Mouse (Mus musculus): Measurements from ENCODE around the gene Bdh1. TPM values are rescaled to one million over a fixed set of nuclear protein-coding genes. Genes with fewer than 3 reads are reported as not detected.
A peak's percentile ranks its signal among the peaks of the same experiment; 100 is the strongest.

Bdh1 gene
- polyA plus RNA-seq, 2 experiments from 2014 or later = 19.9 to 38.0 TPM

DNA sequence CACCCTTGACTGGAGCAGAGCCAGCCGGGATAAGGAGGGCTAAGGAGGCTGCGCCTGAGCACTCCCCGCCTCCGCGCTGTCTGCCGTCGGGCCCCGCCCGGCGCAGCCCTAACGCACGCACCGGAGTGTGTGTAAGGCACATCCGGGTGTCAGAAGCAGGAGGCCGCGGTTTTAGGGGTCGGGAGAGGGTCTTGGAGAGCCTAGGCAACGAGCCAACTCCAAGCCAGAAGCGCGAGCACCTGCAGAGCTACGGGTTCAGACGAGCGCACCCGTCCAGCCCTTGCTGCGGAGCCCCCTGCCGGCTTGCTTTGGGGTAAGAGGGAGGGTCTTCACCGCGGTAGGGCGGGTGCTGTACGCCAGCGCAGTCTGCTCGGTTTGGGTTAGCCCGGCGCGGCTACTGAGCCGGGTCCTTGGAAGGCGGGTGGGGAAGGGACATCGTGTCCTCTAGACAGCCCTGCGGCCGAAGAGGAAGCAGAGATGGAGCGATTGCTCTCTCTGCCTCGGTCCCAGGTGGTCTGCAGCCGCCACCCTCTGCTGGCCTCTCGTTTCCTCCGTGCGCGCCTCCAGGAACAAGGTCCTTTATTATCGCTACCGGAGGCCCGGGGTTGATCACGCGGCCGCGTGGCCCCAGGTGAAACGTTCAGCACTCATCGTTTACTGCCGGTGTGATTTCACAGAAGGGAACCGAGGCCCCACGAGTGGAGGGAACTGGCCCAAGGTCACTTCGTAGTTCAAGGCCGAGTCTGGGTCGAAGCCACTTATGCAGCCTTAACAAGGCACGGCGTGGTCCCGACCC is 6.8 kb downstream of the Bdh1 start:
- peak; percentile 65 for ATAC-seq

DNA sequence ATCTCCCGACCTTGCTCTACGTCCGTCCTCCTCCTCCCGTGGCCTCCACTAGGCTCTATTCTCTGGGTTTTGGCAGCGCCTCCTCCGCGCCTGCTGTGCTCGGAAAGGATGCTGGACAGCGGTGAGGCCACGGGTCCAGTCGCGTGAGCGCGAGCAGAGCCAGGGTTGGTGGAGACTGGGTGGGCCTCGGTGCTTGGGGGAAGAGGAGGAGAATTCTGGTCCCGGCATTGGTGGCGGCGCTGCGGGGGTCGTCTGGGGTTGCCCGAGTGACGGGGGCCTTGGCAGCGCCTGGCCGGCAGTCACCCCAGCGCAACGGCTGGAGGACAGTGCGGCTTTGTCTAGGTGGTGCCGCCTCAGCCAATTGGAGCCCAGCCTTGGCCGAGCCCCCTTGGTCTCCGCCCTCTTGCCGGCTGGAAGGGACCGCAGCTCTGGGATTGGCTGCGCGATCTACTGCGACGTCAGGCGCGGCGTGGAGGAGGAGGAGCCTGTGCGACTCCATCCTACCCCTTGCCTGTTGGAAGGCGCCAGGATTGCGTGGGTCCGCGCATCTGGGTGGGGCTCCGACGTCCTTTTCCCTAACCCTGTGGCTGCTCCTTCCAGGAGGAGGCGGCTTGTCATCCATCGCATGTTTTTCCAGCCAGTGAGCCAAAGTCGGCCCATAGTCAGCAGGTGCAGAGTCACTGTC is 7.5 kb downstream of the Bdh1 start:
- peak; percentile 87 for ATAC-seq

DNA sequence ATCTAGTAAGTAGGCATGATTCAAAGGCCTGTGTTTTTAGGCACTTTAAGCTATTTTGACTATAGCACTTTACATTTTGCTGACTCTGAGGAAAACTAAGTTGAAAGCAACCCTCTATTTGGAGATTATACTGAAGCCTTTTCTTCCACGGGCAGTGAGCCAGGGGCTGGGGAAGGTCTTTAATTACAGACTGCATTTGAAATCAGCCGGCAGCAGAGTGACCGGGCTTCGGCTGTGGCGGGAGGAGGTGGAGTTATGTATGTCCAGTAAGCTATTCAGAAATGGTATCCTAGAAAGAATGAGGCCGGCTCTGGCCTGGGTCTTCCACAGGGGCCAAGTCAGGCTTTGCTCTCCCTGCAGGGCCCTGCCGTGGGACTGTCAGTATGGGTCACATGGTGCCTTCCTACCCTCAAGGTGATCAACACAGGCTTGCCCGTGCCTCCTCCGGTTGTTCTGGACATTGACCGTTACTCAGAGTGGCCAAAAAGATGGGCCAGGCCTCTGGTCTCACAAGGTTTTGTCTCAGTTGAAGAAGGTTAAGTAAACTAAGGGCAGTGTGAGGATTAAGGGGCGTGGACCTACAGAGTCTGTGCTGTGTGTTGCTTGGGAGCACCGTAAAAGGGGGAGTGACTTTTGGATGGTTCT is 11.5 kb downstream of the Bdh1 start:
- no peak for ATAC-seq

DNA sequence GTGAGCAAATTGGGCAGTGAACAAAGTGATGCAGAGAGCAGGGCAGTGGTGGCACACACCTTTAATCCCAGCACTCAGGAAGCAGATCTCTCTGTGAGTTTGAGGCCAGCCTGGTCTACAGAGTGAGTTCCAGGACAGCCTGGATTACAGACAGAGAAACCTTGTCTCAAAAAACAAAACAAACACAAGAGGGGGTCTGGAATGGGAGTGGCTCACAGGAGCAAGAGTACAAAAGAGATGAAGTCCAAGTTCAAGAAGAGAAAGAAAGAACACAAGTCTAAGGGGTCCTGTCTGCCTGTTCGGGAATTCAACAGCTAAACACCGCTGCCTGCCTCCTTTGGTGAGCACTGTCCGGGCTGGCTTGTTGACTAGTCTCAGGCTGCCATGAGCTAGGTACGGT is 13.1 kb downstream of the Bdh1 start:
- no peak for ATAC-seq

DNA sequence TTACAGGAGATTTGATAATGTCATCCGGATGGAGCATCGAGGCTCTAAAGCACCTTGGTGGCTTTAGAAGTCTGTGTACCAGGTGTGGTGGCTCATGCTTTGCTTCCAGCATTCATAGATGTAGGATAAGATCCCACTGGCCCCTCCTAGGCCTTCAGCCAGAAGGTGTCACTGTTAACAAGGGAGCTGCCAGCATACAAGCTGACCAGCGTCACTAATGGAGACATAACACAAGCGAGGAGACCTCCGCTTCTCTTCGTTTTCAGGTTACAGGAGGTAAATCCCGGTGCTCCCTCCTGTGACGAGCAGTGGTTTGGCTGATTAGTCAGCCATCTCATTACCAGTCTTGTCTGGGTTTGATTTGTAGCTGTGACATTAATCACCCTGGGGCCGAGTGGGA is 14.0 kb downstream of the Bdh1 start:
- ATAC-seq = no peak

DNA sequence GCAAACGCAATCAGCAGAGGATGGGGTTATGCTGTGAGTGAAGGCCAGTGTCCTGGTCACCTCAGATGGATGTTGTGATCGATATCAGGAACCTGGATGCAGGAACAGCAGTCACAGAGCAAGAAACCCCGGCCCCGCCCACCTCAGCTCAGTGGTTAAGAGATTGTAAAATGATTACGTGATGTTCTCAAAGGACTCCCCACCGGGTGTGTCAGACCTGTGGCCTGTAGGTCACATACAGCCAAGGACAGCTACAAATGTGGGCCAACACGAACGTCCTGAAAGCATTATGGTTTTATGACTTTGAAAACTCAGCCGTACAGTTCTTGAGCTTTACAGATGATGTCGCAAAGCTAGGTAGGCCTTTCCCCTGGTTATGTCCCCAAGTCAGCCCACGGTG is 15.3 kb downstream of the Bdh1 start:
- no peak for ATAC-seq

DNA sequence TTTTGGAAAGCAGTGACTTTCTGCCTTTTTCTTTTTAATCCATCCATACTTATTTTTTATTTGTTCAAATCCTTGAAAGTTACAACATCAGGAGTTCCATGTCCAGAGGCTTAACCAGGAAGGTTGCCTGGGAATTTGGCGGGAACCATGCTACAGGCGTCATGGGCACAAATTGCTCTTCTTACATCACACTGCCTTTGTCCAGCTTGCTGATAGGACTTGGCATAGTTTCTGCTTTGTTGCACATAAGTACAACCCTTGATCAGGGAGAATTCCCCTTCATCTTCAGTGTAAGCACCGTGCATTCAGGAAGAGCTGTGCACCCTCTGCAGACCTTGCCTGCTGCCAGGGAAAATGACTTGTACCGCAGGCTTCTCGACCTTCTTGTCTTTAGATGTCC is 17.4 kb downstream of the Bdh1 start:
- no peak for ATAC-seq

DNA sequence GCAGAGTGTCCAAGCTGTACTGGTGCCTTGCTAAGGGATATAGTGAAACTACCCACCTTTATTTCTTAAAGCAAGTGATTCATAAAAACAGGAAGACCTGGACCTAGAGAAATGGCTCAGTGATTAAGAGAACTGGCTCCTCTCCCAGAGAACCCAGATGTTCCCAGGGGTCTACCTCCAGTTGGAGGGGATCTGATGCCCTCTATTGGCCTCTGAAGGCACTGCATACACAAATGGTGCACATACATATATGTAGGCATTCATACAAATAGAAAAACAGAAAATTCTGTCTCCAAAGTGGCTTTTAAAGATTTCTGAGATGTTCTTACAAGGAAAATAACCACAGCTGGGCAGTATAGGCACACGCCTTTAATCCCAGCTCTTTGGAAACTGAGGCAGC is 18.0 kb downstream of the Bdh1 start:
- no peak for ATAC-seq

DNA sequence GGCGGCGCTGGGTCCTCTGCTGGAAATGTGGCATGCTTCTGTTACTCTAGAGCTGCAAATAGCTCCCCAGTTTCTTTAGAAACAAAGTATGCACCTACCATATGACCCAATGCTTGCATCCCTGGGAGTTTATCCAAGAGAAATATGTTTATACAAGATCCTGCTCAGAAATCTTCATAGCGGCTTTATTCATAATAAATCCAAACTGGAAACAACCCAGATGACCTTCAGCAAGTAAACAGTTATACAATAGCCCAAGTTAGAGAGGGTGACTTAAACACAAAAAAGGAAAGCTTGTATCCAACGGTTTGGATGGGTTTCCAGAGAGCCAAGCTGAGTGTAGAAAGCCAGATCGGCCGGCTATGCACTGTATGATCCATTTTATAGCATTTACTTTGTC is 22.4 kb downstream of the Bdh1 start:
- no peak for ATAC-seq

DNA sequence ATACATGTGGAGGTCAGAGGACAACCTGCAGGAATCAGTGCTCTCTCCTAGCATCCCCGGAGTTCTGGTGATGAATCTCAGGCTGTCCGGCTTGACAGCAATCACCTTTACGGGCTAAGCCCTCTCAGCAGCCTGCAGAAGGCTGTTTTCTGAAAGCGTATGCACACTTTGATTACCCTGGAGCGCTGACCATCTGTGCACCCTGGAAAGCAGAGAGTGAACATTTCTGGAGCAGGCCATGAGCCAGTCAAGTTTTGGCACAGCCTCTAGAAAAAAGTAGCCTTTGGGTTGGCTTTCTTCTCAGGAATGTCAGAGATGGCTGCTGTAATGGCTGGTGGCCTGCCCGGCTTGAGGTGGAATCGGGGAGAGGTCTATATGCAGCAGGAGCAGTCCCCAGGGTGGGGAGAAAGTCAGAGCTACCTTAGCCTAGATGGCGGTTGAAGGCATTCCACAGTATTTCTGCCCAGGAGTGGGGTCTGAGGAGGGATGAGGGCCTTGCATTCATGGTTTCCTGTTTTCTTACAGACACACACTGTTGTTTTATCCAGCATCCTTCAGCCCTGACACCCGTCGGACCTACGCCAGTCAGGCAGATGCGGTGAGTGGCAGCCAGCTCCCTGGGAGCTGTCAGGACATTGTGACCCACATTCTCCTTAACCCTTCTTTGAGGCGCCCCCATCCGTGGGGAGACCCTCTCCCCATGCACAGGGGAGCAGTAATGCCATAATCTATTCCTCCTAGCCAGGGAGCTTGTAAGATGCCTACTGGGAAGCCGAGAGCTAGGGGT is 24.2 kb downstream of the Bdh1 start:
- no peak for ATAC-seq

DNA sequence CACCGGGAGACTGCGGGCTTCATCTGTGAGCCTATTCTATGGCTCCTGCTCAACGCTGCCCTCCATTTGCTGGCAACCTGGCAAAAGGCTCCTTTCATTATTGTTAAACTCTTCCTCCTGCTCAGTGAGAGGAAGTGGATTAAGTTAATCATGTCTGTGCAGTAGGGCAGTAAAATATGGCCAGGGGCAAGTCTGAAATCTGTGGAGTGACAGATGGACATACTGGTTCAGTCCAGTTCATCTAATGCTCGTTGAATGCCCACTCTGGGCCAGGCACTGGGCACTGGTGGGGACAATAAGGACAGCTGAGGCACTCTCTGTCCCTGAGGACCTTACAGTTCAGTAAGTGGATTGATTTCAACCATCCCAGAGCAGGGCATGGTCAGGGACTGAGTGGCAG is 27.9 kb downstream of the Bdh1 start:
- ATAC-seq = no peak

DNA sequence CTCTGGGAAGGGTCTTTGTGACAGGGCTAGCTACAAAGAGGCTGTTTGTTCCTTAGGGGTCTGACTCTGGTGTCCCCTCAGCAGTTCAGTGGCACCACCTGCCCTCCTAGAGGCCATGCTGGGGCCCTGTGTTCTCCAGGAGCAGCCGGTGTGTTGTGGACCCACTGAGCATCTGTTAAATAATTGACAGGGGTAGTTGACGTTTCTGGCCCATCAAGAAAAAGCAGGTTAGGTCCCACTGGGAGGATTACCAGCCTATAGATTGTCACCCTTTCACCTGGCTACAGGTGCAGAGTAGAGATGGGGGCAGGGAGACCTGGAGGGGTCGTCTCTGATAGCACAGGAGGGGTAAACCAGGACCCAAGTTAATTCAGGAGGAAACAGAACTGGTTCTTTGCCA is 29.2 kb downstream of the Bdh1 start:
- ATAC-seq = no peak

DNA sequence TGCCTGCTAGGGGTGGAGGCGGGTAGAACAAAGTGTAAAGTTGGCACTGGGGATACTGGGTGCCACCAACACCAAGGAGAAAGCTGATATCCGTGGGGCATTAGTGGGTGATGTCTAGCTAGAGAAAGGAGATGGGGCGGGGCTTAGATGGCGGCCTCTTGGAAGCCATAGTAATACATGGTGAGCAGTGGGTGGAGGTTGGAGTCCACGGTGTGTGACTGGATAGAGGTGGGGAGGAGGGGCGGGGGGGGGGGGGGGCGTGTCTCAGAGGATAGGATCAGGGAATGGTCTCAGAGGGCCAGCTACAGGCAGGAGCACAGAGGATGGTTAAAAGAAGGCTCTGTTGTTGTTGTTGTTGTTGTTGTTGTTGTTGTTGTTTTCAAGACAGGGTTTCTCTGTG is 30.4 kb downstream of the Bdh1 start:
- ATAC-seq = no peak

DNA sequence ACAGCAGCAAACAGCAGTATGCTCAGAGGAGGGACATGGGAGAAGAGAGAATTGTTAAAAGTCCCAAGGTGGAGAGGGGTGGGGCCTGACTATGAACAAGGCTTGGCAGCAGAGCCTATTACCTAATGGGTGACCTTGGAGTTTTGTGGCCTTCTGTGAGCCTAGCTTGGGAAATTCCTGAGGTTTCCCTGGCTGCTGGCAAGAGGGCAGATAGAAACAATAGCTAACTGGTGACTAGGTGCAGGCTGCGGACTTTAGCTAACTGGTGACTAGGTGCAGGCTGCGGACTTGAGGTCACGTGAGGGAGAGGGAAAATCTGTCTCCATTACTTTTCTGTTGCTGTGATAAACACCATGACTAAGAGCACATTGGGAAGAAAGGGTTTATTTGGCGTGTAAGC is 31.9 kb downstream of the Bdh1 start:
- ATAC-seq = no peak

DNA sequence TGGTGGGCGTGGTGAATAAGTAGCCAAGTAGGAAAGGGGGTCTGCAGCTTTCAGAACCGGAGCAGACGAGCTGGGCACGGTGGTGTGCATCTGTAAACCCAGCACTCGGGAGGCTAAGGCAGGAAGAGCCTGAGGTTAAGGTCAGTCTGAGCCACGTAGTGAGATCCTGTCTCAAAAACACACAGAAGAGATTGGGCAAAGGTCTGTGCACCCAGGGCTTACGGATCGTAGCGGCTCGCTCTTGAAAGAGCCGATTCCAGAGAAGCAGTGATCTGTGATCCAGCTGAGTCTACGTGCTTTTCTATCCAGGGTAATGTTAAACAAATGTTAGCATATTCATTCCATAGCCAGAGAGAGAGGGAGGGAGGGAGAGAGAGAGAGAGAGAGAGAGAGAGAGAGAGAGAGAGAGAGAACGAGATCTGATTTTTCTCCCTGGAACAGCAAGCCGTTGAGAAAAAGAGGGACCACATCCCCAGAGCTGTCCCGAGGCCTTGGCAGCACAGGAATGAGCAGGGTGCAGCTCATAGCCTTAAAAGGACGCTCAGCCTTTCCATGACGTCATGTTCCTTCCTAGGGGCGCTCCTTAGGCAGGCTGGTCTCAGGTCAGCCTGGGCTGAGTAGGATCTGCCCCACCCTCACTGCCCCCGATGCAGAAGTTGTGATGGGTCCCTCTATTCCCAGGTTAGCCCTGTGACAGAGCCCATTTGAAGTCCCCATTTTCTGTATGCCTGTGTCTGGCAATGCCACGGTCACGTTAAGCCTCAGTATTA is 33.4 kb downstream of the Bdh1 start:
- no peak for ATAC-seq

DNA sequence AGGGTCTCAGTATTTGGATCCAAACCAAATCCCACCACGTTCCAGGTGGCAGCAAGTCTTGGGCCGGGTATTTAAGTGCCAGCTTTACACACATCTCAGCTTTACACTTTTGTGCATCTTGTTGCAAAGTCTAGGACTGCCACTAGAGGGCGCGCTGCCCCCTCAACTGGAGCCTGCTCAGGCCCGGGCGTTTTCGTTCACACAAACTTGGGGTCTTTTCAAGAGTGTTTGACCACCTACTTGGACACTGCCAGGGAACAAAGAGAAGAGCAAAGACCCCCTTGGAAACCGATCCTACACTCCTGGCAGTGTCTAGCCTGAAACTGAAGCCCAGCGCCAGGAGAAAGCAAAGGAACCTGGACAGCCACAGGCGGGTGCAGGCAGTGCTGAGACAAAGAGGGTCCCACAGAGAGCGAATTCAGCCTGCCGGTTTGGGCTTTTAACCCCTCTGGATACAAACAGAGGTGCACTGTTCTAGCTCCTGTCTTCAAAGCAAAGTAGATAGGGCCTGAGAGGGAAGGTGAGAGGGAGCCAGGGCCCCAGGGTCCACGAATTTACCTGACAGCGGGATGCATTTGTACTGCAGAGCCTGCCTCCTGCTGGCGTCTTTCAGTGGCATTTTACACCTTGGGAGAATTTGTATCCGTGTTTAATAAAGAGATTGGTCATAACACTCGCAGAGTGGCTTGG is 36.3 kb downstream of the Bdh1 start:
- ATAC-seq = no peak

DNA sequence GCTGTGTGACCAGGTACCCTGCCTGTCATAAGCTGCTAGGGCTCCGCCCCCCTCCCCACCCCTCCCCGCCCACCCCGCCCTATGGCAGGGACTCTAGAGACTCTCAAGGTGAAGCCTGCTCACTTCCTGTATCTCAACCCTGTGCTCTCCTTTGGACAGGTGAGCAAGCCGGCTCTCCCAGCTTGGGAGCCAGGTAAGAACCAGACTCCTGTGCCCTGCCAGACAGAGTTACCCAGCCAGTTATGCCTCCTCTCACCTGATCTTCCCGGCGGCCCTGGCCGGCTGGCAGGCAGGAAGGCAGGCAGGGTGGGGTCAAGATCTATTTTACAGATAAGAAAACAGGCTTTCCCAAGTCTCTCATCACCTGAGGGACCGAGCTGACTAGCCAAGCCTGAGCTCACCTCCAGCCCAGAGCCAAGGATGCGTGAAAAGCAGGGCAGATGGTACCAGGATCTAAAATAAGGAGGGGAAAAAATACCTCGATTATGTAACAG is 37.9 kb downstream of the Bdh1 start:
- ATAC-seq = no peak

DNA sequence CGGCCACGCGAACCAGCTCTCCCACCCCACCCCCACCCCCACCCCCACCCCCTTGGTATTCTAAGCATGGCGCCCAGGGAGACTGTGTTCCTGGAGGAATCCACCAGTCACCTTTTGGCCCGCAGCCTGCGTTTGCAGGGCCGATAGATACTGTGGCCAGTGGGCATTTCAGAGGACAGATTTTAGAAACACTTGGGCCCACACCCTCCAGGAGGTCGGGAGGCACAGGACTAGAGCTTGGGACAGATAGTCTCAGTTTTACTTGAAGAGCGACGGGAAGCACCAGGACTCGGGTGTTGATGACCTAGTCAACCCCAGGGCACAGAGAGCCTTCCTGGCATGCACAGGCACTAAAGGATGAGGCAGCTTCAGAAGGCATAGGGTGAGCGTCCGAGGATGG is 38.4 kb downstream of the Bdh1 start:
- no peak for ATAC-seq

DNA sequence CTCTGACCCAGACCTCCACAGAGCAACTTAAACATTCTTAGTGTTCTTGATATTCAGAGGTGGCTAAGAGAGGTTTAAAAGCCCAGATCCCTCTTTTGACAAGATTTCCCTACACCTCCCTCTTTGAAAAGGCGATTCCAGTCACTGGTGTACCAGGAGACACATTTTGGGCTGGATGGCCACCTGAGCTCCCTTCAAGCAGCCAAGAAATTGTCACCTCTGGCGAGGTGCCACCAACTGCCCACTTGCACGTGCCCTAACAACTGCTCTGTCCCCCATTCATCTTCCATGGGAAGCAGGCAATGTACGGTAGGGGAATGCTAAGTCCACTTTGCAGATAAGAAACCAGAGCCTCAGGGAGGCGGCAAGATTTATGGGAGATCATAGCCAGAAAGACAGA is 39.0 kb downstream of the Bdh1 start:
- ATAC-seq = no peak

DNA sequence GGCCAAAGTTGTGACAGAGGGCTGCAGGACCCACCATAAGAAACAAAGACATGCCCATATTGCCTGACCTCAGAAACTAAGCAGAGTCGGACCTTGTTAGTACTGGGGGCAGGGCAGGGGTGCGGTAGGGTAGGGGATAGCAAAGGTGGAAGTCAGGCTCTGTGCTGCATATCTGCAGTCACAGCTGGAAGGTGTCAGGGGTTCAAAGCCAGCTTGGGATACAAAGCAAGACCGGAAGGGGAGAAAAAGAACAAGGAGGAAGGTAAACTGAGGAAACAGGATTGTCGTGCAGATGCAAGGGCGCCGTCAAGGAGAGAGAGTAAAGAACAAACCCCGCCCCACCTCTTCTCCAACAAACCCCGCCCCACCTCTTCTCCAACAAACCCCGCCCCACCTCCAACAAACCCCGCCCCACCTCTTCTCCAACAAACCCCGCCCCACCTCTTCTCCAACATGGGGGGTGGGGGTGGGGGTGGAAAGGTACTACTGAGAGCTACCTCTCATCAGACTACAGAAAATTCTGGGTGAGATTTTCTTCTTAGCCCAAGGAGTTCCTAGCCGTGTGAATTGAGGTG is 40.1 kb downstream of the Bdh1 start:
- ATAC-seq = no peak

DNA sequence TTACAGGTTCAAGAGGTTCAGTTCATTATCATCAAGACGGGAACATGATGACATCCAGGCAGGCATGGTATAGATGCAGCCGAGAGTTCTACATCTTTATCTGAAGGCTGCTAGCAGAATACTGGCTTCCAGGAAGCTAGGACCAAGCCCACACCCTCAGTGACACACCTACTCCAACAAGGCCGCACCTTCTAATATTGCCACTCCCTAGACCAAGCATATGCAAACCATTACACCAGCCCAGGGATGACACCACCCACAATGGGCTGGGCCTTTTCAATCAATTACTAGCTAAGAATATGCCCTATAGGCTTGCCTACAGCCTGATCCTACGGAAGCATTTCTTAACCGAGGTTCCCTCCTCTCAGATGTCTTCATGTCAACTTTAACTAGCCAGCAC is 42.9 kb downstream of the Bdh1 start:
- no peak for ATAC-seq

All from CD4-positive, CD25-positive, alpha-beta regulatory T cell, adult 4 months (primary cell).